Mouse (Mus musculus): Measurements from ENCODE around the gene Cdc45.

DNA sequence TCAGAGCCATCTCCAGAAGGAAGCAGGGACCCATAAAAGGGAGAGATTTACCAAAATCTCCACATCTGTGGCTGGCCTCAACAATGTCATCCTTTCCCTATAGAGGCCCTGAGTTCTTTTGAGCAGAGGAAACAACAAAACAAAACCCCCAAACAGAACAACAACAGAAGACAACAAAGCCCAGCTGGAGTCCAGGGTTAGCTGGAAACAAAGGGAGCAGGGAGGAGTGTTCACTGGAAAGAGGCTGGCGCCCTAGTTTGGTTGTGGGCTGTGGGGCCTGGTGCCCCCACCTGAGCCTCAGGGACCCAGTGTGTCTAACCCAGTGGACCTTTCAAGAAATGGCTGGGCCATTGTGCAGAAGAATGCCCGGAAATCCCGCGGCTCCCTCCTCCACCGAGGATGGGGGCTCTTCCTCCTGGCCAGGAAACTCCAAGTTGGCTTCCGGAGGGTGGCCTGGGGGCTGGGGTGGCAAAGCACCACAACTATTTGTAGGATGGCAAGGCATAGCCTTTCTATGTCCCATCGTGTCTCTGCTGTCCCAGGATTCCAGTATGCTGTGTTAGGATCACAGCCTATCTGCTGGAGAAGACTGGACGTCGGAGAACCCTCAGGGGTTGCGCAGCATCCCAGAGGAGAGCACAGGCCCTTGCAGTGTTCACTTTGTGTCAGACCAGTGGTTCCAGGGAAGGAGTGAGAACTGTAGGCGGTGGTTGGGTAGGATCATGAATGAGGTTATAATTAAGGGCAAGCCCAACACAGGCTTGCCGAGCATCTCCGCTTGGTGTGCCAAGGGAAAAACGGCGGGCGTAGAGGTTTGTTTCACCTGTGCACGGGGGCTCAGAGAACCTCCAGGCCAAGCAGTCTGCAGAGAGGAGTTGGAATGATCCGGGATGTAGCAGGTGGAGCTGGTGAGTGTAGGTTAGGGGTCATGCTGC lies 35.9 kb downstream of the Cdc45 start:
- TF ChIP-seq CTCF (IDR thresholded peaks at IDR 0.05) (no peak), EP300 (IDR thresholded peaks at IDR 0.05) (peak; percentile 91)
